Mouse (Mus musculus) midbrain, postnatal 0 days (tissue): ENCODE data around the gene Npnt. TPM values are rescaled to one million over a fixed set of nuclear protein-coding genes. Genes with fewer than 3 reads are reported as not detected.

Experiments used
- ATAC-seq: fragments of 200-750 bp; cut with Nextera tagmentation; 2 replicates; pipeline ENCODE4 v1.8.0; 2017; ENCODE audit warnings: moderate number of reproducible peaks, mild to moderate bottlenecking, moderate TSS enrichment, moderate library complexity; ENCODE audit not compliant: low FRiP score
- DNase-seq: peaks from one replicate; pipeline ENCODE4 v3.0.0-alpha.2; 2015; ENCODE audit warnings: low spot score
- H3K27ac ChIP-seq: fragments of 300-500 bp; sonication (generic); 2 replicates; pipeline ENCODE4 v1.5.1; 2014; ENCODE audit warnings: low read depth, mild to moderate bottlenecking, low read length, mixed read lengths
- H3K27me3 ChIP-seq: fragments of 300-500 bp; sonication (generic); 2 replicates; pipeline ENCODE4 v1.6.1; 2014; ENCODE audit warnings: low read length, control low read depth, mixed read lengths; ENCODE audit not compliant: insufficient read depth
- H3K36me3 ChIP-seq: fragments of 300-500 bp; sonication (generic); 2 replicates; pipeline ENCODE4 v1.6.1; 2014; ENCODE audit warnings: low read length, control low read depth, mixed read lengths; ENCODE audit not compliant: insufficient read depth
- H3K4me1 ChIP-seq: fragments of 300-500 bp; sonication (generic); 2 replicates; pipeline ENCODE4 v1.6.1; 2014; ENCODE audit warnings: mild to moderate bottlenecking, control low read depth, antibody characterized with exemption, low read length, mixed read lengths; ENCODE audit not compliant: insufficient read depth
- H3K4me2 ChIP-seq: fragments of 300-500 bp; sonication (generic); 2 replicates; pipeline ENCODE4 v1.6.1; 2014; ENCODE audit warnings: low read depth, mild to moderate bottlenecking, low read length, mixed read lengths; ENCODE audit not compliant: poor library complexity, severe bottlenecking
- H3K4me3 ChIP-seq: fragments of 300-500 bp; sonication (generic); 2 replicates; pipeline ENCODE4 v1.5.1; 2014; ENCODE audit warnings: low read depth, mild to moderate bottlenecking, low read length, moderate library complexity
- H3K9ac ChIP-seq: fragments of 300-500 bp; sonication (generic); replicated peaks from 2 replicates; pipeline ENCODE4 v1.6.1; 2014; ENCODE audit warnings: mild to moderate bottlenecking, low read length, moderate library complexity, mixed read lengths; ENCODE audit not compliant: poor library complexity, severe bottlenecking
- H3K9me3 ChIP-seq: fragments of 300-500 bp; sonication (generic); 2 replicates; pipeline ENCODE4 v1.6.1; 2016; ENCODE audit warnings: low read length, control low read depth
- CTCF ChIP-seq: IDR thresholded peaks from 2 replicates; pipeline ENCODE4 v1.5.1; 2016; ENCODE audit warnings: antibody characterized with exemption, mild to moderate bottlenecking
- WGBS: fragments of 180-500 bp; shearing (Covaris S2); extraction: QIAGEN DNeasy Blood & Tissue Kit; methylation state at CpG from one replicate; pipeline ENCODE4 v1.1.7; 2014; 5-methylcytosine and 5-hydroxymethylcytosine counted together
- polyA plus RNA-seq: library from polyadenylated mRNA; unstranded; fragments of >200 nt; fragmentation: Nextera tagmentation; extraction: Ambion mirVana; gene quantifications from 2 replicates; pipeline ENCODE4 v1.2.1, GENCODE M21; 2015
- total RNA-seq: library from RNA; depleted of rRNA; stranded (reverse); fragments of >200 nt; gene quantifications from 2 replicates; pipeline ENCODE4 v1.2.3, GENCODE M21; 2014

Npnt gene
- total and polyA plus RNA-seq, 2 experiments from 2014 or later, result 20.9 to 36.4 TPM

GRCm38 (mm10) chr3:132880826-132881225 lies 69.3 kb downstream of the Npnt start:
- no peak for TF ChIP-seq CTCF
- no peaks in the 10 kb centered on the region for H3K27me3 ChIP-seq
- ATAC-seq (0 out of 2 replicates have a peak, but pooled peaks have one; percentile 28), DNase-seq (peak; percentile 59)
- H3K9me3 ChIP-seq, result no peaks in the 10 kb centered on the region
- H3K4me1 ChIP-seq, result 0 out of 2 replicates have a peak, but pooled peaks cover 7% of the 10 kb centered on the region
- H3K36me3 ChIP-seq, result 0 out of 2 replicates have a peak, but pooled peaks cover 2% of the 10 kb centered on the region
- H3K9ac ChIP-seq, result no peak overlapping the region
- no peak overlapping the region for H3K4me3 ChIP-seq
- no peak overlapping the region for H3K27ac ChIP-seq
- 0 out of 2 replicates have a peak overlapping the region, but pooled peaks have one; percentile 4 for H3K4me2 ChIP-seq
- WGBS, result 44% methylated on average over 9 of the region's 9 CpGs

- no peak overlapping the region for H3K9ac ChIP-seq
- H3K4me1 ChIP-seq, result 0 out of 2 replicates have a peak, but pooled peaks cover 7% of the 10 kb centered on the region
- ATAC-seq (no peak), DNase-seq (no peak)
- TF ChIP-seq CTCF, result no peak
- 71% methylated on average over 3 of the region's 3 CpGs for WGBS
- no peaks in the 10 kb centered on the region for H3K27me3 ChIP-seq
- H3K4me2 ChIP-seq, result 0 out of 2 replicates have a peak overlapping the region, but pooled peaks have one; percentile 4
- no peaks in the 10 kb centered on the region for H3K9me3 ChIP-seq
- no peak overlapping the region for H3K27ac ChIP-seq
- H3K4me3 ChIP-seq, result no peak overlapping the region
- H3K36me3 ChIP-seq, result no peaks in the 10 kb centered on the region
Observed at GRCm38 (mm10) chr3:132880361-132880760, 69.7 kb downstream of the Npnt start.

- ATAC-seq (no peak), DNase-seq (no peak)
- no peak overlapping the region for H3K4me2 ChIP-seq
- 0 out of 2 replicates have a peak, but pooled peaks cover 7% of the 10 kb centered on the region for H3K4me1 ChIP-seq
- no peaks in the 10 kb centered on the region for H3K36me3 ChIP-seq
- H3K4me3 ChIP-seq, result no peak overlapping the region
- 62% methylated on average over 10 of the region's 10 CpGs for WGBS
- H3K9me3 ChIP-seq, result no peaks in the 10 kb centered on the region
- H3K9ac ChIP-seq, result no peak overlapping the region
- H3K27me3 ChIP-seq, result no peaks in the 10 kb centered on the region
- no peak for TF ChIP-seq CTCF
- no peak overlapping the region for H3K27ac ChIP-seq
Observed at GRCm38 (mm10) chr3:132876933-132877676, 73.0 kb downstream of the Npnt start.

GRCm38 (mm10) chr3:132876011-132876708 lies 73.9 kb downstream of the Npnt start:
- Histone ChIP-seq H3K4me1 (0 out of 2 replicates have a peak, but pooled peaks cover 7% of the 10 kb centered on the region), H3K9ac (no peak overlapping the region), H3K4me2 (no peak overlapping the region), H3K9me3 (no peaks in the 10 kb centered on the region), H3K36me3 (no peaks in the 10 kb centered on the region), H3K27me3 (no peaks in the 10 kb centered on the region), H3K27ac (no peak overlapping the region), H3K4me3 (no peak overlapping the region)
- no peak for TF ChIP-seq CTCF
- 37% methylated on average over 14 of the region's 14 CpGs for WGBS
- no peak for DNase-seq
- ATAC-seq, result no peak

- WGBS, result 30% methylated on average over 6 of the region's 6 CpGs
- Histone ChIP-seq H3K4me3 (no peak overlapping the region), H3K4me1 (0 out of 2 replicates have a peak, but pooled peaks cover 3% of the 10 kb centered on the region), H3K27ac (no peak overlapping the region), H3K9ac (no peak overlapping the region), H3K36me3 (no peaks in the 10 kb centered on the region), H3K27me3 (no peaks in the 10 kb centered on the region), H3K4me2 (no peak overlapping the region), H3K9me3 (no peaks in the 10 kb centered on the region)
- DNase-seq (no peak), ATAC-seq (no peak)
- no peak for TF ChIP-seq CTCF
Observed at GRCm38 (mm10) chr3:132873251-132873650, 76.8 kb downstream of the Npnt start.
